Mouse (Mus musculus): ENCODE measurements around the gene Piezo1. TPM values are rescaled to one million over a fixed set of nuclear protein-coding genes. Genes with fewer than 3 reads are reported as not detected.
A peak's percentile ranks its signal among the peaks of the same experiment; 100 is the strongest.

The Piezo1 gene
- polyA plus RNA-seq, 1 experiment from 2014 or later = 16.3 TPM

- no peaks in the 10 kb centered on the region for H3K9me3 ChIP-seq
- no peaks in the 10 kb centered on the region for H3K27me3 ChIP-seq (replicated peaks)
- H3K9ac ChIP-seq = peak overlapping the region; percentile 42
- H3K4me3 ChIP-seq (replicated peaks) = peak overlapping the region; percentile 95
- no peak overlapping the region for H3K27ac ChIP-seq
- peaks cover 22% of the 10 kb centered on the region for H3K4me1 ChIP-seq
- no peak for ATAC-seq (ENCODE audit: insufficient read depth, low FRiP score, low read depth)
- 9% methylated on average over 10 of the region's 10 CpGs for WGBS
- peak overlapping the region; percentile 84 for H3K4me2 ChIP-seq
- H3K36me3 ChIP-seq = peaks cover 38% of the 10 kb centered on the region
These were observed 17.8 kb upstream of the Piezo1 start for GRCm38 (mm10) chr8:122568881-122569309.

- H3K9ac ChIP-seq = peak overlapping the region; percentile 91
- WGBS = 0% methylated on average over 34 of the region's 34 CpGs
- ATAC-seq (ENCODE audit: insufficient read depth, low FRiP score, low read depth) = peak; percentile 19; the same call in 1 of the 2 replicates
These were observed 17.0 kb upstream of the Piezo1 start for GRCm38 (mm10) chr8:122568109-122568504.

GRCm38 (mm10) chr8:122567361-122568108 lies 16.4 kb upstream of the Piezo1 start, which contains the start of gene Cdt1:
Gene Cdt1, plus strand, starts transcription at chr8:122568015.
- H3K36me3 ChIP-seq = peaks cover 33% of the 10 kb centered on the region
- H3K4me1 ChIP-seq = peaks cover 22% of the 10 kb centered on the region
- H3K27ac ChIP-seq = peak within 1 kb of the TSS; percentile 96
- no peaks in the 10 kb centered on the region for H3K27me3 ChIP-seq (replicated peaks)
- peak; percentile 96 for ATAC-seq (ENCODE audit: insufficient read depth, low FRiP score, low read depth)
- H3K9ac ChIP-seq = peak within 1 kb of the TSS; percentile 91
- H3K4me3 ChIP-seq (replicated peaks) = peak within 1 kb of the TSS; percentile 95
- H3K9me3 ChIP-seq = no peaks in the 10 kb centered on the region
- under 1% methylated on average over 62 of the region's 62 CpGs for WGBS
- H3K4me2 ChIP-seq = peak within 1 kb of the TSS; percentile 84

More at GRCm38 (mm10) chr8:122568109-122568504, 17.0 kb upstream of the Piezo1 start:
- Histone ChIP-seq H3K27ac (peak overlapping the region; percentile 96), H3K36me3 (peaks cover 38% of the 10 kb centered on the region), H3K27me3 (replicated peaks) (no peaks in the 10 kb centered on the region), H3K4me1 (peaks cover 22% of the 10 kb centered on the region), H3K4me3 (replicated peaks) (peak overlapping the region; percentile 95), H3K9me3 (no peaks in the 10 kb centered on the region), H3K4me2 (peak overlapping the region; percentile 84)

- Histone ChIP-seq H3K9me3 (no peaks in the 10 kb centered on the region), H3K4me2 (peak overlapping the region; percentile 84), H3K4me1 (peaks cover 22% of the 10 kb centered on the region), H3K9ac (peak overlapping the region; percentile 67; the same call in 1 of the 2 replicates), H3K36me3 (peaks cover 25% of the 10 kb centered on the region), H3K27ac (peak overlapping the region; percentile 96), H3K4me3 (replicated peaks) (peak overlapping the region; percentile 95), H3K27me3 (replicated peaks) (no peaks in the 10 kb centered on the region)
- no peak for ATAC-seq (ENCODE audit: insufficient read depth, low FRiP score, low read depth)
- WGBS = 27% methylated on average over 6 of the region's 6 CpGs
These were observed 15.6 kb upstream of the Piezo1 start for GRCm38 (mm10) chr8:122566766-122567165.

GRCm38 (mm10) chr8:122564363-122565352 lies 13.5 kb upstream of the Piezo1 start:
- Histone ChIP-seq H3K9ac (no peak overlapping the region), H3K27ac (peak overlapping the region; percentile 57; the same call in 1 of the 2 replicates), H3K4me2 (no peak overlapping the region), H3K4me1 (peaks cover 19% of the 10 kb centered on the region), H3K4me3 (replicated peaks) (no peak overlapping the region), H3K27me3 (replicated peaks) (no peaks in the 10 kb centered on the region), H3K36me3 (peaks cover 4% of the 10 kb centered on the region), H3K9me3 (no peaks in the 10 kb centered on the region)
- WGBS = 72% methylated on average over 25 of the region's 25 CpGs
- ATAC-seq (ENCODE audit: insufficient read depth, low FRiP score, low read depth) = no peak

GRCm38 (mm10) chr8:122561199-122561598 lies 10.1 kb upstream of the Piezo1 start:
- peaks cover 12% of the 10 kb centered on the region; the same call in 1 of the 2 replicates for H3K4me1 ChIP-seq
- H3K9ac ChIP-seq = no peak overlapping the region
- 71% methylated on average over 5 of the region's 5 CpGs for WGBS

GRCm38 (mm10) chr8:122558671-122559349 lies 7.7 kb upstream of the Piezo1 start:
- no peaks in the 10 kb centered on the region for H3K9me3 ChIP-seq
- no peak overlapping the region for H3K4me3 ChIP-seq (replicated peaks)
- peak; percentile 12; the same call in 1 of the 2 replicates for ATAC-seq (ENCODE audit: insufficient read depth, low FRiP score, low read depth)
- no peaks in the 10 kb centered on the region for H3K27me3 ChIP-seq (replicated peaks)
- 17% methylated on average over 12 of the region's 12 CpGs for WGBS
- no peak overlapping the region for H3K27ac ChIP-seq
- H3K36me3 ChIP-seq = no peaks in the 10 kb centered on the region
- peaks cover 12% of the 10 kb centered on the region; the same call in 1 of the 2 replicates for H3K4me1 ChIP-seq
- H3K4me2 ChIP-seq = no peak overlapping the region
- no peak overlapping the region for H3K9ac ChIP-seq

More at GRCm38 (mm10) chr8:122561199-122561598, 10.1 kb upstream of the Piezo1 start:
- Histone ChIP-seq H3K36me3 (no peaks in the 10 kb centered on the region), H3K27ac (no peak overlapping the region), H3K27me3 (replicated peaks) (no peaks in the 10 kb centered on the region), H3K4me3 (replicated peaks) (no peak overlapping the region), H3K4me2 (no peak overlapping the region), H3K9me3 (no peaks in the 10 kb centered on the region)
- ATAC-seq (ENCODE audit: insufficient read depth, low FRiP score, low read depth) = no peak

GRCm38 (mm10) chr8:122557248-122558038 lies 6.3 kb upstream of the Piezo1 start:
- WGBS = 39% methylated on average over 10 of the region's 10 CpGs
- no peak overlapping the region for H3K4me3 ChIP-seq (replicated peaks)
- peaks cover 12% of the 10 kb centered on the region; the same call in 1 of the 2 replicates for H3K4me1 ChIP-seq
- no peaks in the 10 kb centered on the region for H3K27me3 ChIP-seq (replicated peaks)
- H3K9me3 ChIP-seq = no peaks in the 10 kb centered on the region
- no peaks in the 10 kb centered on the region for H3K36me3 ChIP-seq
- H3K27ac ChIP-seq = peak overlapping the region; percentile 76; the same call in 1 of the 2 replicates
- ATAC-seq (ENCODE audit: insufficient read depth, low FRiP score, low read depth) = no peak
- H3K9ac ChIP-seq = no peak overlapping the region
- H3K4me2 ChIP-seq = 0 out of 2 replicates have a peak overlapping the region, but pooled peaks have one; percentile 28

- Histone ChIP-seq H3K9me3 (no peaks in the 10 kb centered on the region), H3K36me3 (no peaks in the 10 kb centered on the region), H3K27me3 (replicated peaks) (no peaks in the 10 kb centered on the region), H3K4me1 (peaks cover 18% of the 10 kb centered on the region), H3K4me3 (replicated peaks) (no peak overlapping the region), H3K4me2 (peak overlapping the region; percentile 28), H3K9ac (no peak overlapping the region), H3K27ac (peak overlapping the region; percentile 76)
- 57% methylated on average over 12 of the region's 12 CpGs for WGBS
- ATAC-seq (ENCODE audit: insufficient read depth, low FRiP score, low read depth) = 0 out of 2 replicates have a peak, but pooled peaks have one; percentile 41
These were observed 5.2 kb upstream of the Piezo1 start for GRCm38 (mm10) chr8:122556030-122557009.

- no peaks in the 10 kb centered on the region for H3K27me3 ChIP-seq (replicated peaks)
These were observed 3.7 kb upstream of the Piezo1 start for GRCm38 (mm10) chr8:122554786-122555185.

More at GRCm38 (mm10) chr8:122554786-122555185, 3.7 kb upstream of the Piezo1 start:
- Histone ChIP-seq H3K36me3 (no peaks in the 10 kb centered on the region), H3K9me3 (no peaks in the 10 kb centered on the region), H3K4me3 (replicated peaks) (no peak overlapping the region), H3K27ac (no peak overlapping the region), H3K9ac (no peak overlapping the region), H3K4me1 (peaks cover 24% of the 10 kb centered on the region), H3K4me2 (no peak overlapping the region)
- no peak for ATAC-seq (ENCODE audit: insufficient read depth, low FRiP score, low read depth)
- WGBS = 61% methylated on average over 6 of the region's 6 CpGs
